Mouse (Mus musculus): ENCODE measurements at regions not wholly inside any gene's neighbourhood (a gene's known extent, or its start where the extent isn't known, plus 50 kb on each side); places are given as distances from the start of the nearest gene placed in this dataset.
A peak's percentile ranks its signal among the peaks of the same experiment; 100 is the strongest.

DNA sequence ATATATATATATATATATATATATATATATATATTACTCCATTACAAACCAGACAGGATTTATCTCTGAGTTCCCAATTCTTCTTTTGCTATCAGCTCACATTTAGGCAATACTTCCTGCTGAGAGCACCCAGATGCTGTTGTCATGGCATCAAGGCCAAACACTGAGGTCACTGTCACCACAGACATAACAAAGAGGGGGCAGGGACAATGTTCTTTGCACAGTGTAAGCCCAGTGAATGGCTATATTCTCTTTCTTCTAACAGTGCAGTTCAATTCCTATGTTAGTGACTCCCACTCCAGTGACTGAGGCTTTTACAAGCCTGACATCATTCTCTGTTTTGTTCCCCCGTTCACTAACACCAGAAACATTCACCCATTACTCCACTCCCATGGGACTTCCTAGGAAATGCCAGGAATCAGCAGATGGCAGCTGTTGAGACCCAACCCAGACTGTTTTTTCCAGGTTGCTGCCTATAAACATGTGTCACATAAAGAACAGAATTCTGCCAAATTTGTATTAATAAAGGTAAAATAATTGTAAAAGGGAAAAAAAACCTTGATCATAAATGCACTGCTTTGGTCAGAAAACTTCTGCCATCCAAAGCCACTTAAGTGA, 289.5 kb downstream of the Slc22a22 start:
- peak; percentile 2 for DNase-seq (ENCODE audit: low read depth)

GRCm38 (mm10) chr15:57179138-57179537, 298.3 kb downstream of the Slc22a22 start:
- DNase-seq (ENCODE audit: low read depth), result no peak

GRCm38 (mm10) chr15:57172723-57173122, 304.7 kb downstream of the Slc22a22 start:
- no peak for DNase-seq (ENCODE audit: low read depth)

- DNase-seq (ENCODE audit: low read depth), result no peak
These were observed 314.8 kb downstream of the Slc22a22 start for GRCm38 (mm10) chr15:57162401-57163343.

DNA sequence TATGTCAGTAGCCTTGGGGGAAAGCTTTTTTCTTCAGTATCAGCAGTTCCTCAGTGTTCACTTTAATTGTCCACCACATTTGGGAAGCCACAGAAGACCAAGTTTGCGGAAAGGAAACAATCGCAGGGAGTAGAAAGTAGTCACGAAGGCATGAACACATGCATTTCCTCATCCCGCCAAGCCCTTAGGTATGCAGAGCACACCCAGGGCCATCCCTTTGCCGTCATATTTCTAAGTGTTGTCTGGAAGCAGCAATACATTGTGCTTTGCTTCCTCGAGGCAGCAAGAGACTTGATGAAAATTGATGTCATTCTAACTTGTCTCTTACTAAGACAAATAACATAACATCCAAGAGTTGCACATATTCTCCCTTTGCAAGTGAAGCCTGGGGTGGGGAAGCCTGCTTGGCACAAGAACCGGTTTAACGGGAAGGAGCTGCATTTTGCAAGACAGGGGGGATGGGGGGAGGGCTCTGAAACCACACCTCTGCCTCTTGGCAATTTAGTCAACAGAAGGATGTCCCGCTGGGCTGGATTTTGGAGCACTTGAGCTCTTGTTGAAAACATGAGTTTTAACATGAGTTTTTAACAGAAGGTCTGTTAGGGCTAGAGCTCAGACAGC, 337.2 kb downstream of the Slc22a22 start:
- DNase-seq (ENCODE audit: low read depth), result no peak

DNA sequence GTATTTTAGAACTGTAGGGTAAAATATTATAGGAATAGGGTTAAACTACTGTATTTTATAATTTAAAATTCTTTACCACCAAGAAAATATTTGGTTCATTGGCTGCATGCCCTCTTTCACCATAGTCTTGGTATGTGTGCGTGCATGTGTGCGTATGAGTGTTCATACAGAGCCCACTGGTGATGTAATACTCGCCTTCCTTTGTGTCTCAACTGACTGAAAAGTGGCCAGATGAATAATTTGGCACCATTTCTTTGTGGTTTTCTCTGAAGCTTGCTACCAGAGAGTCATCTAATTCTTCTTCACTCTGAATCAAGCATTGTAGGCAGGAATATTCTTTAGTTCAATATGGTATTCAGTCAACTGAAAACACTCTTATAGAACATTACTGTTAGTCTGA, 372.7 kb downstream of the Slc22a22 start:
- no peak for DNase-seq (ENCODE audit: low read depth)

DNA sequence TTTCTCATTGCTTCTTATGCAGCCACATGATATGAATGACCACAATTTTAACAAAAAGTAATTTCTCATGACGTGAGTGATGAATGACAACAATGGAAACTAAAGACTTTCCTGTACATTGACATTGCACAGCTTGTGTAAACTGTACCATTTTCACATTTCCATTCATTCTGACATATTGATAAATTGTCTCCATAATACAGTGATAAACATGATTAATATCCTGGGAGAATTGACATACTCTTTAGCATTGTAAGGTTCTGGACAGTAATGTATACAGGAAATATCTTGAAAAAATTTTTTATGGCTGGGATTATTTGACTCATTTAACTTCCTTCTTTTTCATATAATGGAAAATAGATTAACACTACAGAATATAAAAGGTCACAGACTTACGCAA, 380.1 kb downstream of the Slc22a22 start:
- no peak for DNase-seq (ENCODE audit: low read depth)

DNA sequence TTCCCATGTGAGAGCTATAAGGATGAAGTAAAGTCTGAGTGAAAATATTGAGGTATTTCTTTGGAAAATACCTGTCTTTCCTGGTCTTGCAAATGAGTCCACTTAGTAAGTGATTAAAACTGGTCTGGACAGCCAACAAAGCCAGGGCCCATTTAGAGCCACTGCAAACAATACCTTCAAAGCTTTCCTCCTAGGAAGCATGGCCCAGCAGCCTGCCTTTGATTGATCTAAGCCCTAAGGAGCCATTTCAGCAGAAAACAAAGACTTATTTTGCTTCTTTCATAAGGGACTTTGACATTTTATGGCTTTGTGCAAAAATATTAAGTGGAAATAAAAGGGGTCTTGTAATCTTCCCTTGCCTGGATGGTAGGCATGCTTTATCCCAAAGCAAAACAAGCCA, 397.6 kb downstream of the Slc22a22 start:
- DNase-seq (ENCODE audit: low read depth), result no peak

GRCm38 (mm10) chr15:57073776-57074175, 403.6 kb downstream of the Slc22a22 start:
- DNase-seq (ENCODE audit: low read depth), result no peak

GRCm38 (mm10) chr15:57061502-57061901, 415.9 kb downstream of the Slc22a22 start:
- DNase-seq (ENCODE audit: low read depth), result no peak

- DNase-seq (ENCODE audit: low read depth), result no peak
These were observed 417.8 kb downstream of the Slc22a22 start for GRCm38 (mm10) chr15:57059550-57060195.

- no peak for DNase-seq (ENCODE audit: low read depth)
These were observed 425.1 kb downstream of the Slc22a22 start for GRCm38 (mm10) chr15:57052287-57052686.

DNA sequence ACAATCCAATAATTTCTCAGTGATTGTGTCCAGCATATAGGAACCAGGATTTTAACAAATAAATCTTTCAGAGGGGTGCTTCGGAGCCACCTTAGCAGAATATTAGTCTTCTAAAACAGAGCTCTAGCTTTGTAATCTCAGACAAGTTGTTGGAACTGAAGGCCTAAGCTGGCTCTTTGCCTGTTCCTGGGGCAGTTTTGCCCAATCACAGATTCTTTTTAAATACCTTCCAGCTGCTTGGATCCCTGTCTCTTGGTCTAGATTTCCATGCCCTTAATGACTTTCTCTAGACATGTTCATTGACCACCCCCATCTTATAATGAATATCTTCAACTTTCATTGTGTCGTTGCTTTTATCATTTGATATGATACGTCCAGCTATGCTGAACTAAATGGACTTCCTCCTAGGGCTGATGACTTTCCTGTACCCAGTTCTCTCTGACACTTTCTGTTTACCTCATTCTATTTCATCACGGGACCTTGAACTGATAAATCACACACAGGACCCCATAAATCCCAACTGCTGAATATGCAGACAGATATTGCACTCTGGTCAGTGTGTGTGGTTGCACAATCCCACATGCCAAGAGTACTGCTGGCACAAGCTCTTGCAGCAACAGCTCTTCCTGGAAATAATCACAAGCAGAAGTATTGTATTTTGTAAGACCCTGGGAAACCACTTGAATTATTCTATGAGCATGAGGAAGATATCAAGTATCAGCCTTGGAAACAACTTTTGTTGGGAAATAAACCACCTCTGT, 440.4 kb downstream of the Slc22a22 start:
- DNase-seq (ENCODE audit: low read depth), result peak; percentile 32

- no peak for DNase-seq (ENCODE audit: low read depth)
These were observed 444.4 kb downstream of the Slc22a22 start for GRCm38 (mm10) chr15:57033012-57033411.

Data from 416B (cell line).